Mouse (Mus musculus) mature B cell (primary cell): Measurements from ENCODE around the gene Aldh3b1.

Source experiments
- in situ Hi-C: fragments of 300-500 bp; cut with MboI; formaldehyde crosslinking; loops from 2 replicates; pipeline ENCODE4 v1.14.3; 2019

Aldh3b1 gene

DNA sequence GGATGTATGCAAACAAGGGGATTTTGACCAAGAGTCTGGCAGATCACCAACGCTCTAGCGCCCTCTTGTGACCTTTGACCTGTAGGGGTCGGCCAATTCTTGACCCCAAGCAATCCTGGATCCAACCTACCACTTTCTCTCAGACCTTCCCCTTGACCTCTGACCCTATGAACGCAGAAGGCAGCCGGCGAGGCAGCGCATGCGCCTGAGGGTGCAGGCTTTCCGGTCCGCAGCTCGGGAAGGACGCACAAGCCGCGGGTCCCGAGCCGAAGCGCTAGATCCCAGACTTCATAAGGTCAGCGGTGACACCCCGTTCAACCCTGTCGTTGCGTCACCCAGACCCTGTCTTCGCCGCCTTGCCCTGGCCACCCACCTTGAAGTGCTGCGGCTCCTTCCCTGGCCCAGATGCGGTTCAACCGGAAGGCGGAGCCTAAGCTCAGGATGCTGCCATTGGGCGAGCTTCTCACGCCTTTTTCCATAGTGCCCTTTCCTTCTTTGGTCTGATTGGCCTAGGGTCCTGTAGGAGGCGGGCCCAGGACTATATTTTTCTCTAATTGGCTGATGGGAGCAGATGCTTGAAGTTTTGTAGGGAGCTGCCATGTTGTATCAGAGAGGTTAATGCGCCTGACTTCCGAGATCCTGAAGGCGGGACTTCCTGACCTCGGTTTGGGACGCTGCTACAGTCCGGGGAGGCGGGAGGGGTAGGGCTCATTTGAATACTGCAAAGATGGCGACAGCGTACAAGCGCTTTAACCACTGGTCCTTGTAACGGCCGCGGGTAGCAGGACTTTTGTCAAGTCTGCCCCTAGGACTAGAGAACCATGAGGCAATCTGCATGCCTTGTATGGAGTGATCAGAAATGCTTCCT lies 17.0 kb downstream of the Aldh3b1 start, which contains the start of gene Ndufs8:
Ndufs8 (minus strand) TSS at position 438 of the 868 bp plus-strand sequence.
- in situ Hi-C loops, result no loop called here

DNA sequence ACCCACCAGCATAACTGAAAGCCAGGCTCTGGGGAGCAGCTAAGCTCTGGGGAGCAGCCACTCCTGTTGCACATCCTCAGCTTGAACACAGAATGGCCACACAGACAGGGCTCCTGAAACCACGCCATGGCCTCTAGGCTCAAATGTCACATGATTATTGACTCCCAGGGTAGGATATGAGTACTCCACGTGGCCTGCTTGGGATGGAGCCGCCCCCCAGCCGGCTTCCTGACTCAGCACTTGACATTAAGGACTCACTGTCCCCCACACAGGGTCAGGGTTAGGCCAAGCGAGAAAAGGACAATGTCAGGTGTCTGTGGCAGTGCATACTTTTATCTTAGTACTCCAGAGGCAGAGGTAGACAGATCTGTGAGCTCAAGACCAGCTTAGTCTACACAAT lies 19.4 kb downstream of the Aldh3b1 start:
- in situ Hi-C loops, result no loop called here

- in situ Hi-C loops, result no loop called here
Measured at GRCm38 (mm10) chr19:3907876-3908660, 21.5 kb downstream of the Aldh3b1 start.

- in situ Hi-C loops, result no loop called here
Measured at GRCm38 (mm10) chr19:3906795-3907786, 22.5 kb downstream of the Aldh3b1 start, which contains the start of gene Tcirg1. Tcirg1 (minus strand) TSS chr19:3907133.

DNA sequence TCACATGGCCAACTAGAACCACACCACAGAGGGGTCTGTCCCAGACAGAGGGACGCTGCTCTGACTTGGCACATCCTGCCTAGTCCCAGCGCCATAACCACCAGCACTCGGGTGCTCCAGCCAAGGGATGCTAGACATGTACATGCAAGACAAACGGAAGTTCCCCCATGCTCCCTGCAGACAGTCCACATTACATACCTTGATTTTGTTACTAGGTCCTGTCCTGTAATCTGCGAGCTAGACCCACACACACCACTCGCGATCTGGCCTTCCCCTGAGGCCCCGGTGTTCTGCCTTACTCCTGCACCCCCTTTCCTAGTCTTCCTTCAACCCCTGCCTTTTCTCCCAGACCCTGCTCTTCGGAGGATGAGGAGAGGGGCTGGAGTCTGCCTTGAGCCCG lies 23.3 kb downstream of the Aldh3b1 start:
- in situ Hi-C loops, result no loop called here

DNA sequence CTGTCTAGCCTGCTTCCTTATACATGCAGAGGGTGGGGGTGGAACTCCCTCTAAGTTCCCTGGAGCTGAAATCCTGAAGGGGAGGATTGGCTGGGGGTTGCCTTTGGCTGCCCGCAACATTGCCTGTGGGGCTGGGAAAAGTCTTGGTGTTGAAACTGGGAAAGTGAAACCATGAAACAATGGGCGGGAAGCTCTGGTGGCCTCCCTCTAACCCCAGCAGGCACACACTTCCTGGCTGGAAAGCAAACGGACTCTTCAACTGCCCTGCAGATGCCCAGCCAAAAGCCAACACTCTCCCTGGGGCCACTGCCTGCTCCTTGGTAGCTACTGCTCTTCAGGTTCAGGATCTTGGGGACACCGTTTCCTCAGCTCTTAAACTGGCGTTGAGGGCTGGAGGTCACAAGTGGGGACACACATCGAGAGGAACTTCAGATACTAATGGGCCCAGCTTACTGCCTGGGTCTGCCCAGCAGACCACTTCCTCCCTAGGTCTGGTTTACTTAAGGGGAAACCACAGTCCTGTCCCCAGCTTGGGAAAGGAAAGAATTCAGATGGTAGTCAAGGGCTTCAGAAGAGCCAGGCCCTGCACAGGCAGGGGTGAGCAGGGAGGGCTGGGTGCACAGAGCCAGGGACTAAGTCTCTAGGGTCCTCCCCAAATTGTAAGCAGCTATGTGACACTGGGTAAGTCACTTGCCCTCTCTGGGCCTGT lies 24.2 kb downstream of the Aldh3b1 start:
- in situ Hi-C loops, result no loop called here

DNA sequence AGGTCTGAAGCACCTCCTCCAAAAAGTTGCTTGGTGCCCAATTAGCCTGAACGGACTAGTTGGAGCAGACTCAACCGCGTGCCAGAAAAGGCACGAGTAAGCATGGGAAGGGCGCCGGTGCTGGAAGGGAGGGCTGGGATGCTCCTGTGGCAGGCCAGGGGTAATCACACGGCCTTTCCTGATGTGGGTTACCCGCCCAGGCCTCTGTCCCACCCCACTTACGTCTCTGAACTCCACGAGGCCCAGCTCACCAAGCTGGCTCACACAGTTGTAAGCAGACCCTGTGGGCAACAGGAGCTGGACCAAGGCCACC lies 25.3 kb downstream of the Aldh3b1 start:
- in situ Hi-C loops, result no loop called here

- in situ Hi-C loops, result no loop called here
Measured at GRCm38 (mm10) chr19:3903648-3904362, 25.8 kb downstream of the Aldh3b1 start.

- in situ Hi-C loops, result no loop called here
Measured at GRCm38 (mm10) chr19:3902966-3903365, 26.6 kb downstream of the Aldh3b1 start.

DNA sequence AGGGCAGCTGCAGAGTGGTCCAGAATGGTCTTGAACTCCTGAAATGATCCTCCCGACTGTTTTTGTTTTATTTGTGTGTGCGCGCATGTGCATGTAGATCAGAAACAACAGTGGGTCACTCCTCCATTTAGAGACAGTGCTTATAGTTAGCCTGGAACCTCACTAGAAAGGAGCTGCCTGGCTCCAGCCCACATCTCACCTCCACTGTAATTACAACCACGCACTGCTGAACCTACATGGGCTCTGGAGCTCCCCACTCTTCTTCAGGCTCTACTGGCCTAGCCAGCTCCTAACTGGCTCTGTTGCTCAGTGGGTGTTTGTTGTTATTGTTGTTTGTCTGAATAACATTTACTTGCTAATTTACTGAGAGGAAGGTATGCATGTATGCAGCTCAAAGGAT lies 30.0 kb downstream of the Aldh3b1 start:
- in situ Hi-C loops, result loop anchor here (5.0 kb wide), 1 partner anchor 43 kb away; no protein-coding TSS in a partner anchor

- in situ Hi-C loops, result loop anchor here (5.0 kb wide), 1 partner anchor 43 kb away; no protein-coding TSS in a partner anchor
Measured at GRCm38 (mm10) chr19:3898952-3899351, 30.7 kb downstream of the Aldh3b1 start.

GRCm38 (mm10) chr19:3897557-3897956 lies 32.1 kb downstream of the Aldh3b1 start:
- in situ Hi-C loops, result loop anchor here (5.0 kb wide), 1 partner anchor 45 kb away; no protein-coding TSS in a partner anchor

- in situ Hi-C loops, result loop anchor here (5.0 kb wide), 1 partner anchor 46 kb away; no protein-coding TSS in a partner anchor
Measured at GRCm38 (mm10) chr19:3896208-3896607, 33.4 kb downstream of the Aldh3b1 start.

DNA sequence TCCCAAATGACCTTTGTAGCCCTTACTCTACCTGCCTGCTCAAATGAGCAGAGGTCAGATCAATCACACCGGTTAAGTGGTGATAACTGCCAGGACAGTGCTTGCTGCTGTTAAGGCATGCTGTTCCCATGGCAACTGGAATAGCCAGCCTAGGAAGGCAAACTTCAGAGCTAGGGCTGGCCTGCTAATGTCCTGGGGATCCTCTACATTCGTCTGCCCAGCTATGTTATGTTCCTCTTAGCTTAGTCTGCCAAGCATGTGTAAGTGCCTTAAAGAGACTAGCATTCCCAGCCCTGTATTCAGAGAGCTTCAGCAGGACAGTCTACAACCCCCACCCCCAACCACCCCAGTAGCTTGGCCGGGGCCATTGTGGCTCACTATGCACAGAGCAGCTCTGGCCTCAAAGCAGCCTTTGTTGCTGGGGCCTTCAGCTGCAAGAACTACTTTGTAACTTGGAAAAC lies 34.4 kb downstream of the Aldh3b1 start:
- in situ Hi-C loops, result loop anchor here (5.0 kb wide), 1 partner anchor 47 kb away; no protein-coding TSS in a partner anchor

DNA sequence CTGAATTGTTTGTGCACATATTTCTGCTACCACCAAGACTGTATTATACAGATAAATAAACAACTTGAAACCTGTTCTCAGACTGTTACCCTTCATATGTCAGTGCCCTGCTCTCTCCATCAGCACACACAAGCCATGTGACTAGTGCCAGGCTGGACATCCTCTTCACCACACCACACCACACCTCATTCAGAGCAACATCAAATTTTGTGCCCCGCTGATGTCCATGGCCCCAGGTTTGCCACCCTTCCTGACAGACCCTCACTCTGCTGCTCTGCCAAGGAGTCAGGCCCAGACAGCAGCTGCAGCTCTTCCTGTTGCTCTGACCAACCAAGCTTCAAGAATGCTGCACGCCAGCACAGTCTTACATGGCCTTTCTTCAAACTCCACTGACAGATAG lies 35.3 kb downstream of the Aldh3b1 start:
- in situ Hi-C loops, result no loop called here

- in situ Hi-C loops, result no loop called here
Measured at GRCm38 (mm10) chr19:3893545-3894116, 36.0 kb downstream of the Aldh3b1 start.

- in situ Hi-C loops, result no loop called here
Measured at GRCm38 (mm10) chr19:3890181-3890580, 39.4 kb downstream of the Aldh3b1 start.

GRCm38 (mm10) chr19:3889096-3889495 lies 40.5 kb downstream of the Aldh3b1 start:
- in situ Hi-C loops, result no loop called here

DNA sequence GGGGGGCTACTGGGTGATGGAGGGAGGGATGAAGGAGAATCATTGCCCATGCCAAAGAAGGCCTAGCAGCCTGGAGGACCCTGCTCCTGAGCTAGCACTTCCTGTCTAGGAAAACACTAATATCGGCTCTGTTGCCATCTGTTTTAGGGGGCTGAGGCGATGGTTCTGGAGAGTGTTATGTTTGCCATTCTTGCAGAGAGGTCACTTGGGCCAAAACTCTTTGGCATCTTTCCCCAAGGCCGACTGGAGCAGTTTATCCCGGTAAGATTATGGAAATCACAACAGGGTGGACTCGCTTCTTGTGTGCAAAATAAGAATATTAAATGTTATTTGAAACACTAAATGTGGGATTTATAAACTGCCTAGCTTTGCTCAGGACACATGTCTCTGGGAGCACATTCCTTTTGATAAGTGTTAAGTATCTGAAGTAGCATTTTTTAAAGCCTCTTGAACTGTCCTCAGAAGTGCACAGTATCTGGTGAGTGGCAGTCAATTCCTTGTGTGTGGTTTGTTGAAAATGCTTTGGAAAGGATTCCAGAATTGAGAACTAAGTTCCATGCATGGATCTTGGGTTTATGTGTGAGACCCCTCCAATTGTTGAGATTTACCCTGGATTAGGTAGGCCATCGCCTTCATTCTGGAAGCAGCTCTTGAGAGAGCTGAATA lies 45.1 kb downstream of the Aldh3b1 start:
- in situ Hi-C loops, result no loop called here
